Mouse (Mus musculus): ENCODE measurements around the gene Olfr796.

DNA sequence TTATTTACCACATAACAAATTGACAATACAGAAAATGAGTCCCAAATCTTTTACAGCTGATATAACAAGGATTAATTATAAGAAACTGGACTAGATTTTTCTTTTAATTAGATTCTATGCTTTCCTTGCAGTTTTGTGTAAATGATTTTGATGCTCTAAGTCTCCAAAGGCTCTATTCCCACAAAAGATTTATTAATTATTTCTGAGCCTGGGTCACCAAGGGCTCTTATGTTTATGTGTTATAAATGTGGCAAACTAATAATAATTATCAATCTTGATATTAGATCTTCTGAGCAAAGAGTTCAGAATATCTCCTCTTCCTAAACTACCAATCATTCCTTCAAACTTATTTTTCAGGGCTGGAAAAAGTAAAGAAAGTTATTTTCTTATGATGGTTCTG is 45.0 kb upstream of the Olfr796 start, which contains the start of gene Olfr800:
- TF ChIP-seq CTCF (IDR thresholded peaks at IDR 0.05) (no peak), EP300 (IDR thresholded peaks at IDR 0.05) (no peak)

Data from lung, postnatal 0 days (tissue).